Mouse (Mus musculus) thymus, postnatal 10 days (tissue): ENCODE measurements at regions not wholly inside any gene's neighbourhood (a gene's known extent, or its start where the extent isn't known, plus 50 kb on each side); places are given as distances from the start of the nearest gene placed in this dataset.

Experiments
- DNase-seq, 2 experiments: peaks; one replicate each; pipeline ENCODE4 v3.0.0; 2021; ENCODE audit warnings: low spot score in 2 of 2

- no peak for DNase-seq
Measured at GRCm38 (mm10) chr11:17629541-17630171, 324.0 kb downstream of the Etaa1 start.

GRCm38 (mm10) chr11:17630172-17630553, 323.5 kb downstream of the Etaa1 start:
- no peak for DNase-seq

GRCm38 (mm10) chr11:17637158-17637557, 316.5 kb downstream of the Etaa1 start:
- DNase-seq, result no peak

GRCm38 (mm10) chr11:17639922-17640321, 313.8 kb downstream of the Etaa1 start:
- DNase-seq, result no peak

GRCm38 (mm10) chr11:17647441-17647840, 306.2 kb downstream of the Etaa1 start:
- DNase-seq, result no peak

GRCm38 (mm10) chr11:17651389-17652156, 302.1 kb downstream of the Etaa1 start:
- no peak for DNase-seq

GRCm38 (mm10) chr11:17655840-17656239, 297.8 kb downstream of the Etaa1 start:
- no peak for DNase-seq

- DNase-seq, result no peak
Measured at GRCm38 (mm10) chr11:17657720-17658119, 296.0 kb downstream of the Etaa1 start.

- DNase-seq, result no peak
Measured at GRCm38 (mm10) chr11:17658289-17658688, 295.4 kb downstream of the Etaa1 start.

- no peak for DNase-seq
Measured at GRCm38 (mm10) chr11:17658717-17659116, 295.0 kb downstream of the Etaa1 start.

- DNase-seq, result no peak
Measured at GRCm38 (mm10) chr11:17663893-17664292, 289.8 kb downstream of the Etaa1 start.

GRCm38 (mm10) chr11:17665624-17666552, 287.8 kb downstream of the Etaa1 start:
- no peak for DNase-seq

- DNase-seq, result no peak
Measured at GRCm38 (mm10) chr11:17680998-17681397, 272.7 kb downstream of the Etaa1 start.

GRCm38 (mm10) chr11:17685711-17686113, 268.0 kb downstream of the Etaa1 start:
- DNase-seq, result no peak

GRCm38 (mm10) chr11:17686806-17687205, 266.9 kb downstream of the Etaa1 start:
- no peak for DNase-seq

- DNase-seq, result no peak
Measured at GRCm38 (mm10) chr11:17694145-17694544, 259.5 kb downstream of the Etaa1 start.

- DNase-seq, result no peak
Measured at GRCm38 (mm10) chr11:17708769-17709168, 244.9 kb downstream of the Etaa1 start.

- no peak for DNase-seq
Measured at GRCm38 (mm10) chr11:17722051-17722450, 231.6 kb downstream of the Etaa1 start.

GRCm38 (mm10) chr11:17727258-17728034, 226.2 kb downstream of the Etaa1 start:
- no peak for DNase-seq

- DNase-seq, result no peak
Measured at GRCm38 (mm10) chr11:17733075-17733474, 220.6 kb downstream of the Etaa1 start.

GRCm38 (mm10) chr11:17734519-17734918, 219.2 kb downstream of the Etaa1 start:
- no peak for DNase-seq
